9 mouse cellular contexts compared by ENCODE assay signal in the genomic region with DNA sequence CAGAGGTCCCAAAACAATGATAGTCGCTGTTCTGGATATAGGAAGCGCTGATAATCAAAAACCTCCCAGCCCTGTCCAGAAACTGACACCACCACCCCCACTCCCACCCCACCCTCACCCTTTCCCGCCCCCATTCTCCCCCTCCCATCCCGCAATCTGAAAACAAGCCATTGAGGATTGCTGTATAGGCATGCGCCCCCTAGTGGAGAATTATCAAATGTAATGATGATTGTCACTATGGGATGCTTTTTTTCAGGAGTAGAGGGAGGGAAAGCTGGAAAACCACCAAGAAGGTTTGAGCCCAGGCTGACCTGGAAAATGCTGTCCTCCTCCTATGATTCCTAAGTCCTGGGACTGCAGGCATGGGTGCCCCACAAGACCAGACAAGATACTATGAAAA.
DNase-seq lines count a peak whose midpoint lies in the region; ATAC-seq lines count a peak whose summit lies in the region.
"Had no signal": no experiment of that assay in that cellular context is flagged by ENCODE, and none has a peak within 500 bp of the region (broad histone marks: within the 10 kb centered on the region; RNA-seq: fewer than 3 reads in every experiment).

No protein-coding gene starts in this region.

- H3K9me3 ChIP-seq in neural tube, embryonic 15.5 days (replicated peaks): no peaks in the 10 kb centered on the region
- no peaks in the 10 kb centered on the region; the same call in 1 of the 2 replicates for H3K9me3 ChIP-seq in heart, embryonic 16.5 days (replicated peaks; ENCODE audit: control insufficient read depth, low read length)
- H3K9me3 ChIP-seq: stomach, embryonic 15.5 days had no signal

- H3K4me2 ChIP-seq in neural tube, embryonic 15.5 days: no peak overlapping the region
- peak overlapping the region; percentile 39 for H3K4me2 ChIP-seq in heart, embryonic 16.5 days (ENCODE audit: low read depth, low read length)
- H3K4me2 ChIP-seq: stomach, embryonic 15.5 days had no signal

- 25% methylated on average over 5 of the region's 5 CpGs for WGBS in neural tube, embryonic 15.5 days
- 20% methylated on average over 5 of the region's 5 CpGs for WGBS in heart, embryonic 16.5 days

- H3K4me1 ChIP-seq in neural tube, embryonic 15.5 days: peaks cover 13% of the 10 kb centered on the region
- peaks cover 4% of the 10 kb centered on the region for H3K4me1 ChIP-seq in heart, embryonic 16.5 days (ENCODE audit: control insufficient read depth, insufficient read depth, low read length)

- H3K9ac ChIP-seq in neural tube, embryonic 15.5 days (replicated peaks): no peak overlapping the region
- H3K9ac ChIP-seq in heart, embryonic 16.5 days (ENCODE audit: low read length): no peak overlapping the region
- H3K9ac ChIP-seq: stomach, embryonic 15.5 days had no signal

- no peak overlapping the region for H3K4me3 ChIP-seq in neural tube, embryonic 15.5 days (replicated peaks)
- H3K4me3 ChIP-seq in heart, embryonic 16.5 days (ENCODE audit: low read length): no peak overlapping the region; the same call in 1 of the 2 replicates
- H3K4me3 ChIP-seq: stomach, embryonic 15.5 days had no signal

- no peak overlapping the region for H3K27ac ChIP-seq in neural tube, embryonic 15.5 days (replicated peaks)
- no peak overlapping the region for H3K27ac ChIP-seq in heart, embryonic 16.5 days (ENCODE audit: low read length)
- H3K27ac ChIP-seq: stomach, embryonic 15.5 days had no signal

- no peak for DNase-seq in frontal cortex, postnatal 36 days (ENCODE audit: low spot score in 2 of 2)
- peak; percentile 27 for DNase-seq in neural tube, embryonic 10.5 days (ENCODE audit: extremely low spot score, low spot score)
- DNase-seq in yolk sac, embryonic 10.5 days (ENCODE audit: low spot score): peak; percentile 15
- no peak for DNase-seq in layer of hippocampus, postnatal 10 days (ENCODE audit: low spot score in 2 of 2)
- no peak for DNase-seq in left cerebral cortex, adult 8-10 months (ENCODE audit: low spot score in 2 of 2)

- no peaks in the 10 kb centered on the region for H3K27me3 ChIP-seq in neural tube, embryonic 15.5 days (replicated peaks)
- no peaks in the 10 kb centered on the region for H3K27me3 ChIP-seq in heart, embryonic 16.5 days (ENCODE audit: control insufficient read depth, insufficient read depth, low read length)
- H3K27me3 ChIP-seq: stomach, embryonic 15.5 days had no signal

- peak; percentile 46 for ATAC-seq in frontal cortex, adult (ENCODE audit: low TSS enrichment)
- ATAC-seq in neural tube, embryonic 15.5 days (ENCODE audit: low FRiP score): no peak
- ATAC-seq in heart, embryonic 16.5 days (replicated peaks; ENCODE audit: extremely low read depth, insufficient read depth, low FRiP score): no peak

- no peaks in the 10 kb centered on the region for H3K36me3 ChIP-seq in neural tube, embryonic 15.5 days
- no peaks in the 10 kb centered on the region for H3K36me3 ChIP-seq in heart, embryonic 16.5 days (ENCODE audit: control insufficient read depth, insufficient read depth)
- H3K36me3 ChIP-seq: stomach, embryonic 15.5 days had no signal

Comparison
In these comparisons a context has a peak if more than half of its experiments do, and no peak if none do; other contexts are left out.
1. DNase-seq: peak in neural tube, embryonic 10.5 days (single experiment) and yolk sac, embryonic 10.5 days (single experiment); none in frontal cortex, postnatal 36 days (0 of 2), layer of hippocampus, postnatal 10 days (0 of 2) and left cerebral cortex, adult 8-10 months (0 of 2).